Mouse (Mus musculus): ENCODE results near the gene Map4k3.

DNA sequence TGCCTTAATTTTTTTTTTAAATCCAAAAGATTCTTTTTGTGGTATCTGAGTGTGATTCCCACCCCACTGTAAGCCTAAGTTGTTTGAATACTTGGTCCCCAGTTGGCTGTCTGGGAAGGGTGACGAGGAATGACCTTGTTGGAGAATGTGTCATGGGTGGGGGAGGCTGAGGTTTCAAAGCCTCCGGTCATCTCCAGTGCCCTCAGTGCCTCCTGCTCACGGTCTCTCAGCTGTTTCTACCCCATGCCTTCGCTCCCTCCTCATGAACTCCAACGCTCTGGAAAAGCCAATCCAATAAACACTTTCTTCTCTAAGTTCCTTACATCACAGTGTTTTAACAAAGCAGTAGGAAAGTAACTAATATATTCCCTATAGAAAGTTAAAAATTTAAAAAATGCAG, 45.2 kb downstream of the Map4k3 start:
- TF ChIP-seq CTCF (IDR thresholded peaks at IDR 0.05 in 2 of 3, conservative IDR thresholded peaks at IDR 0.05 in 1 of 3; ENCODE audit: control insufficient read depth in 1 of 3, insufficient read depth in 1 of 3, low read depth in 2 of 3, low read length in 3 of 3, poor library complexity in 1 of 3, severe bottlenecking in 1 of 3) (no peak), MYB (IDR thresholded peaks at IDR 0.05; ENCODE audit: low read depth, low read length) (no peak), USF1 (IDR thresholded peaks at IDR 0.05; ENCODE audit: low read depth, low read length) (no peak), EP300 (IDR thresholded peaks at IDR 0.05; ENCODE audit: low read depth in 1 of 2, low read length in 2 of 2) (no peak), POLR2AphosphoS5 (IDR thresholded peaks at IDR 0.05; ENCODE audit: borderline replicate concordance, low read depth, low read length) (no peak), MAFK (IDR thresholded peaks at IDR 0.05; ENCODE audit: borderline replicate concordance, low read depth, low read length) (no peak), KAT2A (conservative IDR thresholded peaks at IDR 0.05; ENCODE audit: low read depth, low read length) (no peak), ZKSCAN1 (IDR thresholded peaks at IDR 0.05; ENCODE audit: low read depth, low read length) (no peak), BHLHE40 (IDR thresholded peaks at IDR 0.05; ENCODE audit: borderline replicate concordance, low read depth, low read length) (no peak), E2F4 (IDR thresholded peaks at IDR 0.05; ENCODE audit: borderline replicate concordance, low read depth, low read length) (no peak), POLR2A (IDR thresholded peaks at IDR 0.05; ENCODE audit: control insufficient read depth in 1 of 2, insufficient read depth in 1 of 2, low read depth in 1 of 2, low read length in 2 of 2, poor library complexity in 1 of 2) (no peak)
